Mouse (Mus musculus) embryonic facial prominence, embryonic 14.5 days (tissue): ENCODE measurements at regions not wholly inside any gene's neighbourhood (a gene's known extent, or its start where the extent isn't known, plus 50 kb on each side); places are given as distances from the start of the nearest gene placed in this dataset.
A peak's percentile ranks its signal among the peaks of the same experiment; 100 is the strongest.

Experiments
- ATAC-seq: fragments of 200-750 bp; cut with Nextera tagmentation; 2 replicates; pipeline ENCODE4 v1.8.0; 2017; ENCODE audit warnings: low read depth, moderate number of reproducible peaks, moderate TSS enrichment
- DNase-seq: peaks from one replicate; pipeline ENCODE4 v3.0.0-alpha.2; 2015; ENCODE audit warnings: low spot score
- H3K27ac ChIP-seq: fragments of 300-500 bp; sonication (generic); replicated peaks from 2 replicates; pipeline ENCODE4 v1.5.1; 2014; ENCODE audit warnings: low read depth, mild to moderate bottlenecking, low read length, moderate library complexity
- H3K27me3 ChIP-seq: fragments of 300-500 bp; sonication (generic); replicated peaks from 2 replicates; pipeline ENCODE4 v1.6.1; 2014; ENCODE audit warnings: low read length; ENCODE audit not compliant: control insufficient read depth, insufficient read depth
- H3K36me3 ChIP-seq: fragments of 300-500 bp; sonication (generic); 2 replicates; pipeline ENCODE4 v1.6.1; 2014; ENCODE audit warnings: low read length, mixed read lengths; ENCODE audit not compliant: control insufficient read depth, insufficient read depth
- H3K4me1 ChIP-seq: fragments of 300-500 bp; sonication (generic); 2 replicates; pipeline ENCODE4 v1.6.1; 2014; ENCODE audit warnings: antibody characterized with exemption, low read length; ENCODE audit not compliant: control insufficient read depth, insufficient read depth
- H3K4me2 ChIP-seq: fragments of 300-500 bp; sonication (generic); 2 replicates; pipeline ENCODE4 v1.6.1; 2014; ENCODE audit warnings: low read depth, mild to moderate bottlenecking, low read length, moderate library complexity, mixed read lengths
- H3K4me3 ChIP-seq: fragments of 300-500 bp; sonication (generic); 2 replicates; pipeline ENCODE4 v1.5.1; 2014; ENCODE audit warnings: low read depth, mild to moderate bottlenecking, low read length
- H3K9ac ChIP-seq: fragments of 300-500 bp; sonication (generic); 2 replicates; pipeline ENCODE4 v1.6.1; 2014; ENCODE audit warnings: low read depth, mild to moderate bottlenecking, low read length, moderate library complexity, mixed read lengths
- H3K9me3 ChIP-seq: fragments of 300-500 bp; sonication (generic); 2 replicates; pipeline ENCODE4 v1.6.1; 2016; ENCODE audit warnings: low read length; ENCODE audit not compliant: control insufficient read depth
- WGBS: fragments of 180-500 bp; shearing (Covaris S2); extraction: QIAGEN DNeasy Blood & Tissue Kit; methylation state at CpG from one replicate; pipeline ENCODE4 v1.1.7; 2014; 5-methylcytosine and 5-hydroxymethylcytosine counted together

- peaks cover 14% of the 10 kb centered on the region for H3K4me1 ChIP-seq
- no peak overlapping the region for H3K4me2 ChIP-seq
- no peaks in the 10 kb centered on the region for H3K36me3 ChIP-seq
- H3K9ac ChIP-seq = no peak overlapping the region
- no peak overlapping the region for H3K4me3 ChIP-seq
- no peak overlapping the region for H3K27ac ChIP-seq
- no peaks in the 10 kb centered on the region for H3K9me3 ChIP-seq
- no peak for ATAC-seq
- 86% methylated on average over 2 of the region's 2 CpGs for WGBS
- DNase-seq = no peak
- no peaks in the 10 kb centered on the region for H3K27me3 ChIP-seq
These were observed 228.8 kb upstream of the Thbs1 start for GRCm38 (mm10) chr2:117882890-117883289.

GRCm38 (mm10) chr2:117886516-117886915, 225.2 kb upstream of the Thbs1 start:
- H3K27ac ChIP-seq = no peak overlapping the region
- no peaks in the 10 kb centered on the region for H3K27me3 ChIP-seq
- 41% methylated on average over 3 of the region's 3 CpGs for WGBS

GRCm38 (mm10) chr2:117901311-117901710, 210.4 kb upstream of the Thbs1 start:
- ATAC-seq = no peak
- Histone ChIP-seq H3K4me2 (no peak overlapping the region), H3K36me3 (no peaks in the 10 kb centered on the region), H3K27ac (no peak overlapping the region), H3K9ac (no peak overlapping the region), H3K4me1 (no peaks in the 10 kb centered on the region), H3K4me3 (no peak overlapping the region), H3K9me3 (no peaks in the 10 kb centered on the region), H3K27me3 (no peaks in the 10 kb centered on the region)
- DNase-seq = peak; percentile 69
- 32% methylated on average over 2 of the region's 2 CpGs for WGBS

More at GRCm38 (mm10) chr2:117886516-117886915, 225.2 kb upstream of the Thbs1 start:
- Histone ChIP-seq H3K9ac (no peak overlapping the region), H3K36me3 (no peaks in the 10 kb centered on the region), H3K4me1 (peaks cover 6% of the 10 kb centered on the region; the same call in 1 of the 2 replicates), H3K4me3 (no peak overlapping the region), H3K4me2 (no peak overlapping the region), H3K9me3 (no peaks in the 10 kb centered on the region)
- ATAC-seq = no peak
- DNase-seq = peak; percentile 60

- 78% methylated on average over 5 of the region's 5 CpGs for WGBS
- Histone ChIP-seq H3K4me1 (no peaks in the 10 kb centered on the region), H3K9me3 (no peaks in the 10 kb centered on the region), H3K27ac (no peak overlapping the region), H3K9ac (no peak overlapping the region), H3K36me3 (no peaks in the 10 kb centered on the region), H3K27me3 (no peaks in the 10 kb centered on the region), H3K4me3 (no peak overlapping the region), H3K4me2 (no peak overlapping the region)
- ATAC-seq (no peak), DNase-seq (no peak)
These were observed 208.8 kb upstream of the Thbs1 start for GRCm38 (mm10) chr2:117902837-117903236.

GRCm38 (mm10) chr2:117903705-117904104, 208.0 kb upstream of the Thbs1 start:
- Histone ChIP-seq H3K9ac (no peak overlapping the region), H3K4me1 (no peaks in the 10 kb centered on the region), H3K9me3 (no peaks in the 10 kb centered on the region), H3K4me3 (no peak overlapping the region), H3K36me3 (no peaks in the 10 kb centered on the region), H3K27me3 (no peaks in the 10 kb centered on the region), H3K27ac (no peak overlapping the region), H3K4me2 (no peak overlapping the region)
- WGBS = 75% methylated on average over 2 of the region's 2 CpGs
- no peak for DNase-seq
- no peak for ATAC-seq

GRCm38 (mm10) chr2:117906509-117906908, 205.2 kb upstream of the Thbs1 start:
- no peak overlapping the region for H3K27ac ChIP-seq
- H3K9me3 ChIP-seq = no peaks in the 10 kb centered on the region
- DNase-seq = no peak
- H3K4me2 ChIP-seq = no peak overlapping the region
- no peaks in the 10 kb centered on the region for H3K4me1 ChIP-seq
- 85% methylated on average over 2 of the region's 2 CpGs for WGBS
- no peaks in the 10 kb centered on the region for H3K27me3 ChIP-seq
- ATAC-seq = no peak
- H3K9ac ChIP-seq = no peak overlapping the region
- no peak overlapping the region for H3K4me3 ChIP-seq
- H3K36me3 ChIP-seq = no peaks in the 10 kb centered on the region

- DNase-seq = no peak
- ATAC-seq = no peak
- Histone ChIP-seq H3K27ac (no peak overlapping the region), H3K27me3 (no peaks in the 10 kb centered on the region), H3K9ac (no peak overlapping the region), H3K9me3 (no peaks in the 10 kb centered on the region), H3K36me3 (no peaks in the 10 kb centered on the region), H3K4me1 (no peaks in the 10 kb centered on the region), H3K4me3 (no peak overlapping the region), H3K4me2 (no peak overlapping the region)
- 71% methylated on average over 1 of the region's 1 CpGs for WGBS
These were observed 200.9 kb upstream of the Thbs1 start for GRCm38 (mm10) chr2:117910781-117911180.

- WGBS = 54% methylated on average over 2 of the region's 2 CpGs
- Histone ChIP-seq H3K36me3 (no peaks in the 10 kb centered on the region), H3K4me2 (no peak overlapping the region), H3K27ac (no peak overlapping the region), H3K27me3 (no peaks in the 10 kb centered on the region), H3K4me3 (no peak overlapping the region), H3K9me3 (no peaks in the 10 kb centered on the region), H3K9ac (no peak overlapping the region), H3K4me1 (no peaks in the 10 kb centered on the region)
- DNase-seq (no peak), ATAC-seq (no peak)
These were observed 199.0 kb upstream of the Thbs1 start for GRCm38 (mm10) chr2:117912722-117913121.

- WGBS = 93% methylated on average over 4 of the region's 4 CpGs
- H3K27me3 ChIP-seq = no peaks in the 10 kb centered on the region
- no peak overlapping the region for H3K9ac ChIP-seq
- no peaks in the 10 kb centered on the region for H3K4me1 ChIP-seq
- H3K4me3 ChIP-seq = no peak overlapping the region
- H3K9me3 ChIP-seq = no peaks in the 10 kb centered on the region
- no peak for DNase-seq
- no peak for ATAC-seq
- no peak overlapping the region for H3K27ac ChIP-seq
- no peaks in the 10 kb centered on the region for H3K36me3 ChIP-seq
- H3K4me2 ChIP-seq = no peak overlapping the region
These were observed 197.8 kb upstream of the Thbs1 start for GRCm38 (mm10) chr2:117913846-117914245.
